Mouse (Mus musculus) C2C12 (cell line): Measurements from ENCODE around the gene Tmprss4. TPM values are rescaled to one million over a fixed set of nuclear protein-coding genes. Genes with fewer than 3 reads are reported as not detected.

Experiments
- H3K27me3 ChIP-seq: one replicate; pipeline ENCODE4 v1.6.1; 2011; ENCODE audit not compliant: control insufficient read depth, insufficient read depth, insufficient read length
- H3K36me3 ChIP-seq: one replicate; pipeline ENCODE4 v1.6.1; 2011; ENCODE audit not compliant: control insufficient read depth, insufficient read depth
- H3K4me3 ChIP-seq: one replicate; pipeline ENCODE4 v1.5.1; 2011; ENCODE audit warnings: mild to moderate bottlenecking, control low read depth; ENCODE audit not compliant: poor library complexity, insufficient read depth, severe bottlenecking
- H3K79me2 ChIP-seq: one replicate; pipeline ENCODE4 v1.6.1; 2011; ENCODE audit not compliant: control insufficient read depth, insufficient read depth
- H3K79me3 ChIP-seq: one replicate; pipeline ENCODE4 v1.6.1; 2011; ENCODE audit warnings: low read depth, control low read depth
- H3ac ChIP-seq: one replicate; pipeline ENCODE3; 2011; ENCODE audit warnings: low read depth; ENCODE audit not compliant: control insufficient read depth, insufficient read length
- CEBPB ChIP-seq: IDR thresholded peaks from one replicate; pipeline ENCODE4 v1.6.1; 2011; ENCODE audit warnings: low read depth, mild to moderate bottlenecking, control low read depth, moderate library complexity
- CTCF ChIP-seq: IDR thresholded peaks from one replicate; pipeline ENCODE4 v1.5.1; 2011; ENCODE audit not compliant: control insufficient read depth, insufficient read depth, insufficient read length
- FOSL1 ChIP-seq: IDR thresholded peaks from one replicate; pipeline ENCODE4 v1.8.0; 2011; ENCODE audit warnings: mild to moderate bottlenecking, low read length; ENCODE audit not compliant: poor library complexity, insufficient read depth, severe bottlenecking
- MAX ChIP-seq: IDR thresholded peaks from one replicate; pipeline ENCODE4 v1.6.1; 2011; ENCODE audit warnings: mild to moderate bottlenecking, control low read depth
- MYOD1 ChIP-seq: IDR thresholded peaks from one replicate; pipeline ENCODE4 v1.6.1; 2011; ENCODE audit warnings: low read depth; ENCODE audit not compliant: control insufficient read depth, insufficient read length
- MYOG ChIP-seq: IDR thresholded peaks from one replicate; pipeline ENCODE4 v1.6.1; 2011; ENCODE audit not compliant: control insufficient read depth, insufficient read length; ENCODE audit errors: extremely low read depth
- USF1 ChIP-seq: IDR thresholded peaks from one replicate; pipeline ENCODE4 v1.6.1; 2011; ENCODE audit warnings: low read depth, mild to moderate bottlenecking, control low read depth, moderate library complexity
- polyA plus RNA-seq: library from polyadenylated mRNA; unstranded; fragments of >200 nt; fragmentation: generic; extraction: Trizol; gene quantifications from one replicate; pipeline ENCODE4 v1.2.1, GENCODE M21; 2012; ENCODE audit warnings: missing spikeins

The Tmprss4 gene
- polyA plus RNA-seq, 1 experiment, result not detected

DNA sequence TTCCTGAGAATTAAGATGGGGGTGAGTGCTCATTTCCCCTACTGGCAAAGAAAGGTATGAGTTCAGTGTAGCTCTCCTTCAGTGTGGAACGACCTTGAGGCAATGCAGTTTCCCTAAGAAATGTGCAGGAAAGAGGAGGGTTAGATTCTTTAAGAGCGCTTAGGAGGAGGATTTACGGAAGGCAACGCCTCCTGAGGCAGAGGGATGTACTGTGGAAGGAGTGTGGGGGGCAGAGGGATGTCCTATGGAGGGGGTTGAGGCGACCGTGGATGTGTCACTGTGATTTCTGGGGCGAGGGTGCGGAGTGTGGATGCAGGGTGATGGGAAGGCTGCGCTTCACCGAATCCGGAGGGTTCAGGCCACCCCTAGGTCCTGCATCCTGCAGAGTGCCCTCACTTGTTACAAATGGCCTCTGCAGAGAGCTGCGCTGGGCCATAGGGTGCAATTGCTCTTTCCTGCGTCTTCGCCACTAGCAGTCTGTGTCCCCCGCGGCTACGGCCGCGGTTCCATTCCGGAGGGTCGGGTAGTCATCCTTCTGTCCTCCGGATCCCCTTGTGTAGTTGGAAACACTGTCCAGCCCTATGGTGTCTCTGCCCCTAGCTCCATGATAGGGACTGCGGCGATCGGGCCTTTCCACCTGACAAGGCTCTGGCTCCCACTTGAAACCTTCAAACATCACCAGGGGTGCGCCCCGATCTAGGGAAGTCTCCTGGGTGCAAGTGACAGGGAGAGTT, 58.2 kb downstream of the Tmprss4 start:
- H3K27me3 ChIP-seq, result peaks cover 84% of the 10 kb centered on the region
- H3K36me3 ChIP-seq, result no peaks in the 10 kb centered on the region
- H3ac ChIP-seq, result no peak overlapping the region
- TF ChIP-seq FOSL1 (no peak), MYOG (no peak), MAX (no peak), CTCF (no peak), USF1 (no peak), MYOD1 (no peak), CEBPB (no peak)
- H3K79me2 ChIP-seq, result no peaks in the 10 kb centered on the region
- no peaks in the 10 kb centered on the region for H3K79me3 ChIP-seq
- no peak overlapping the region for H3K4me3 ChIP-seq

DNA sequence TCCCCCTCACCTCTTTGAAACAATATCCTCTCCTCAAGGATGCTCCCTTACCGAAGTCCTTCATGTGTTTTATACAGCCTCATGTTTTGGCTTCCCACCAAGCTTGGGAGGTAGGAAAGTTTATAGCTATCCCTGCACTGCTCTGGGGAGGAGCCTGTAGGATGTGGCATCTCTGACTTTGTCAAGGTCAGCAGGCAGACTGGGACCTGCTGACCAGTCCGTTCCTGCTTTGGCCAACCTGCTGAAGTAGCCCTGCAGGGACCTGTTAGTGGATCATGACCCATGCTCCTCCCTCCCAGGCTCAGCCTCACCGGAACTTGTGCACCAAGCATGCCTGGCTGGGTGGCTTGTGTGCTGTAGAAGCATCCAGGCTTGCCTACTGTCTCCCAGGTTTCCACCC, 61.2 kb downstream of the Tmprss4 start:
- Histone ChIP-seq H3K79me2 (no peaks in the 10 kb centered on the region), H3K79me3 (no peaks in the 10 kb centered on the region), H3K36me3 (no peaks in the 10 kb centered on the region), H3K4me3 (no peak overlapping the region), H3K27me3 (peaks cover 83% of the 10 kb centered on the region), H3ac (no peak overlapping the region)
- TF ChIP-seq USF1 (no peak), MYOD1 (no peak), MYOG (no peak), CEBPB (no peak), MAX (no peak), CTCF (no peak), FOSL1 (no peak)

DNA sequence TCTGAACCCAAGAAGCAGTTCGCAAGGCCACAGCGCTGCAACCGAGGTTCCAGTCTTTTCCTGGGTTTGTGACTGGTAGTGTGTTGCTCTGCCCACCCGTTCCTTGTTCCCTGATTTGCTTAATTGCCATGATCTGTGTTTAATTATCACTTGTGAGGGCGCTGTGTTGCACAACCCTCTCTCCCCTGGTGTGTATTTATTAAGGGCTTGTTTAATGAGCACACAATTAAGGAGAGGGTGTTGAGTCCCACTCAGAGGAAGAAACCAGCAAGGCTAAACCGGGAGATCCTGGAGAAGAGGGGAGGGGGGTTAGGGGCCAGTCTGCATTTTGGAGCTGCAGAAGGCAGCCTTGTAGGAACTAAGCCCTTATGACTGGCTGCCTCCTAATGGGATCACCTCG, 62.9 kb downstream of the Tmprss4 start:
- peaks cover 88% of the 10 kb centered on the region for H3K27me3 ChIP-seq
- no peaks in the 10 kb centered on the region for H3K79me2 ChIP-seq
- no peak for TF ChIP-seq MYOD1
- no peak for TF ChIP-seq CEBPB
- no peak for TF ChIP-seq CTCF
- no peak for TF ChIP-seq MAX
- TF ChIP-seq FOSL1, result no peak
- no peak for TF ChIP-seq MYOG
- TF ChIP-seq USF1, result no peak
- no peak overlapping the region for H3ac ChIP-seq
- H3K36me3 ChIP-seq, result no peaks in the 10 kb centered on the region
- no peaks in the 10 kb centered on the region for H3K79me3 ChIP-seq
- H3K4me3 ChIP-seq, result no peak overlapping the region

DNA sequence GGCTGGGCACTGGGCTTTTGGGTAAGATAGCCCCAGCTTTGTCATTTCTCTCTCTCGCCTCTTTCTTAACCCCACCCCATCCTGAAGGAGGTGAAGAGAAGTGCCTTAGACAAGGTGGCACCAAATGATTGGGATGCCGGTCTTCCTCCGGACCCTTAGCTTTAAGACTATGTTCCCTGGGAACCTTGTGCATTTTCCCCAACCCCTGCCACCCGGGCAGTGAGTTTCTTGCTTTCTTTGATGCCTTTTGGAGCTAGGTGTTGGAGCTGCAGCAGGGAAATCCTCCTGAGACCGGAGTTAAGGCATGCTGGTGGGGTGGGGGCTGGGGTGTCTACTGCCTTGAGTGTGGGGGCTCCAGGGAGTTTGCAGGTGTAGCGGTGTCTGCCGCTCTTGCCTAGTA, 64.8 kb downstream of the Tmprss4 start:
- Histone ChIP-seq H3K4me3 (no peak overlapping the region), H3K36me3 (no peaks in the 10 kb centered on the region), H3K79me3 (no peaks in the 10 kb centered on the region), H3K79me2 (no peaks in the 10 kb centered on the region), H3K27me3 (peaks cover 88% of the 10 kb centered on the region), H3ac (no peak overlapping the region)
- TF ChIP-seq MAX, result no peak

DNA sequence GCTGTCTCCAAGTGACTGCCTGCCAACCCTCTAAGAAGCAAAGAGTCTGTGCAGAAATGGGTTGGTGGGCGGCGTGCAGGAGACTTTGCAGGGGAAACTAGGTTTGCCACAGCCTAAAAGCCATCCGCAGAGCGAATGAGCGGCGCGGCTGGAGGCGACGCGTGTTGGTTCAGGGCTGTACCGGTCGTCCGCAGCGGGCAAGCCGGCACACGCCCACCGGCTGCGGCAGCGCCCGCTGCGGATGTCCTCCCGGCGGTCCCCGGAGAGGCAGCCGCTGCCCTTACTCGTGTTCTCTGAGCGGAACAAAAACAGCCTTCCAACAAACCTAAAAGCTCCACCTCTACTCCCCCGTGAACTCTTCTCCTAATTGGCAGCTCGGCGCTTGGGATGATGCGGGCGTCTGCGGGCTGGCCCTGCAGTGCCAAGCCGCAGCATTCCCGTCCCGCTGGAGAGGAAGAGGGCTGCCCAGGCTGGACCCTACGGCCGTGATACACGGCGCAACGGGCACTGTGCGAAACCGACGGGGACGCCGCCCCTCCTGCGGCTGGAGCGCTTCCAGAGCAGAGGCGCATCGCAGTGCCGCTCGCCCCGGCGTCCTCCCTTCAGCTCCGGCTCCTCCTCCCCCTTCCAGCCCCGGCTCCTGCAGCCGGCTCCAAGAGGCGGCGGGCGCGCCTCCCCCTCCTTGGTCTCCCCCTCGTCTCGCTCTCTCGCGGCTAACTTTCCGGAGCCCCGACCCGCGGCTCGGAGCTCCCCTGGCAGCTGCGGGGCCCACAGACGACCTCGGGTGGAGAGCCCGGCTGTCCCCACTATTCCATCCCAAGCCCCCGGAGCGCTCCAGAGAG, 65.5 kb downstream of the Tmprss4 start, which contains the start of gene Scn4b:
Gene Scn4b (plus strand): TSS at position 205 of the 842 bp plus-strand sequence.
- Histone ChIP-seq H3K79me3 (no peaks in the 10 kb centered on the region), H3ac (no peak within 1 kb of the TSS), H3K27me3 (peaks cover 86% of the 10 kb centered on the region), H3K4me3 (no peak within 1 kb of the TSS), H3K79me2 (no peaks in the 10 kb centered on the region), H3K36me3 (no peaks in the 10 kb centered on the region)
- TF ChIP-seq FOSL1 (no peak), MAX (no peak), CTCF (no peak), MYOG (no peak), CEBPB (no peak), MYOD1 (no peak), USF1 (no peak)
